Mouse (Mus musculus): ENCODE results near the gene Smc3. TPM values are rescaled to one million over a fixed set of nuclear protein-coding genes. Genes with fewer than 3 reads are reported as not detected.

Smc3 gene
- total RNA-seq, 2 experiments from 2014 or later, result 22.5 to 27.4 TPM

Other genes with a start within 250 kb of the Smc3 start
- gene Gm10197, start 228.6 kb upstream of the Smc3 start, total RNA-seq (2021), result not detected
- 10 to 100 TPM; 27.3 to 34.7 TPM for gene Smndc1, start 209.8 kb upstream of the Smc3 start, total RNA-seq (2021)
- gene Dusp5, start 71.3 kb upstream of the Smc3 start, total RNA-seq (2021), result 1 to 10 TPM; 1.3 to 2.3 TPM
- gene Nutf2-ps1, start 11.3 kb upstream of the Smc3 start, total RNA-seq (2021), result 10 to 100 TPM; 83.4 to 96.6 TPM
- gene Rbm20, start 76.9 kb downstream of the Smc3 start, total RNA-seq (2021), result 10 to 100 TPM; 74.3 to 77.4 TPM

Measured in gastrocnemius, postnatal 10 days (tissue).